Mouse (Mus musculus): ENCODE measurements at regions not wholly inside any gene's neighbourhood (a gene's known extent, or its start where the extent isn't known, plus 50 kb on each side); places are given as distances from the start of the nearest gene placed in this dataset.

- Histone ChIP-seq H3K27me3 (ENCODE audit: insufficient read depth, low read length) (no peaks in the 10 kb centered on the region), H3K9me3 (replicated peaks) (no peaks in the 10 kb centered on the region), H3K4me3 (ENCODE audit: low read depth, low read length) (no peak overlapping the region), H3K4me1 (ENCODE audit: insufficient read depth, low read depth, low read length) (no peaks in the 10 kb centered on the region), H3K36me3 (replicated peaks) (no peaks in the 10 kb centered on the region)
- ATAC-seq (ENCODE audit: extremely low read depth, insufficient number of reproducible peaks, low FRiP score, poor library complexity, severe bottlenecking), result no peak
- no peak for DNase-seq (ENCODE audit: low spot score)
- no peak for TF ChIP-seq GATA2 (IDR thresholded peaks at IDR 0.05; ENCODE audit: borderline replicate concordance, low read depth, low read length)
- no peak for TF ChIP-seq GATA1 (IDR thresholded peaks at IDR 0.05; ENCODE audit: borderline replicate concordance, low read length)
- TF ChIP-seq POLR2AphosphoS5 (IDR thresholded peaks at IDR 0.05; ENCODE audit: insufficient replicate concordance, low read depth, low read length), result no peak
- TF ChIP-seq CTCF (IDR thresholded peaks at IDR 0.05; ENCODE audit: low read depth, low read length), result no peak
- no peak for TF ChIP-seq TAL1 (conservative IDR thresholded peaks at IDR 0.05; ENCODE audit: low read depth, low read length)
Observed at GRCm38 (mm10) chr16:13054956-13055355, 54.5 kb upstream of the Ercc4 start.
